Mouse (Mus musculus): ENCODE measurements around the gene Fgb.

The Fgb gene

GRCm38 (mm10) chr3:83049680-83050079 is at the start of gene Fgb:
Gene Fgb (minus strand): TSS chr3:83049863.
- DNase-seq (ENCODE audit: low spot score in 2 of 2): no peak

GRCm38 (mm10) chr3:83099139-83099538 is 49.5 kb upstream of the Fgb start:
- no peak for DNase-seq (ENCODE audit: low spot score in 2 of 2)

DNA sequence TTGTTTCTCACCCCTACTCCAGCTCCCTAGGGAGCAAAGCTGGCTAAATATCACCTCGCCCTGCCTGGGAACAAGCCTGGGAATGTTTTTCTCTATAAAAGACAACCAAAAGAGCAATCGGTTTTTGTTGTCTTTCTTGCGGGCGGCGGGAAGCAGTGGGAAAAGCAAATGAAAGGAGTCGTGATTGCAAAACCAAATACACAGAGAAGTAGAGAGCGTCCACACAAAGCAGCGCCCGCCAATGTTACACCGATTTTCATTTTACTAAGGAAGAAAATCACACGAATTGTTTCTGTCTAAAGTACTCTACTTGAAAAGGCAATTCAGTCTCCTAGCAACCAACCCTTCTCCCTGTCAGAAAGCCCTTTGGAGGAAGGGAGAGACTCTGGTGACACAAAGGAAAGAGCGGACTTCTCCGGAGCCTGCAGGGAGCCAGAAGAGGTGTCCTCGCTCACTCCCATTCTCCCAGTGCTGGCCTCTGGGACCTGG is 48.9 kb upstream of the Fgb start:
- no peak for DNase-seq (ENCODE audit: low spot score in 2 of 2)

DNA sequence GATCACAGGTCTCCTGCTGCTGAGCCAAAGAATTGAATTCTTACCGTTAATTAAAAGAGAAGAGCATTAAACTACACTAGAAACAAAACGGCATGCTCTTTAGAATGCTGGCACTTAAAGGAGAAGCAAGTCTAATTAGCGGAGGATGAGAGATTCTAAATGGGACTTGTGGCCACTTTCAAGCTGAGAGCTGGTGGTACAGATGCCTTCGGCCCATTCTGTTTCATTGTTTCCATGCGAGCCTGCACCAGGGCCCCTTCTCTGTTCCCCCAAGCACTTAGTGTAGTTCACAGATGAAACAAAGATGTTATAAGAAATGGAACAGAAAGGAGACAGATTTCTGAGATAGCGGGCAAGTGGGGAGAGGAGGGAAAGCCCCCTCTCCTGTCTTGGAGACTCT is 47.9 kb upstream of the Fgb start:
- DNase-seq (ENCODE audit: low spot score in 2 of 2): no peak

- peak; percentile 34 to 64 for DNase-seq (ENCODE audit: low spot score in 2 of 2)
Measured at GRCm38 (mm10) chr3:83080567-83081055, 30.9 kb upstream of the Fgb start.

GRCm38 (mm10) chr3:83076563-83076962 is 26.9 kb upstream of the Fgb start:
- peak in 1 of 2 experiments; percentile 40 for DNase-seq (ENCODE audit: low spot score in 2 of 2)

GRCm38 (mm10) chr3:83070231-83070630 is 20.6 kb upstream of the Fgb start:
- DNase-seq (ENCODE audit: low spot score in 2 of 2): no peak

GRCm38 (mm10) chr3:83068869-83069268 is 19.2 kb upstream of the Fgb start:
- no peak for DNase-seq (ENCODE audit: low spot score in 2 of 2)

DNA sequence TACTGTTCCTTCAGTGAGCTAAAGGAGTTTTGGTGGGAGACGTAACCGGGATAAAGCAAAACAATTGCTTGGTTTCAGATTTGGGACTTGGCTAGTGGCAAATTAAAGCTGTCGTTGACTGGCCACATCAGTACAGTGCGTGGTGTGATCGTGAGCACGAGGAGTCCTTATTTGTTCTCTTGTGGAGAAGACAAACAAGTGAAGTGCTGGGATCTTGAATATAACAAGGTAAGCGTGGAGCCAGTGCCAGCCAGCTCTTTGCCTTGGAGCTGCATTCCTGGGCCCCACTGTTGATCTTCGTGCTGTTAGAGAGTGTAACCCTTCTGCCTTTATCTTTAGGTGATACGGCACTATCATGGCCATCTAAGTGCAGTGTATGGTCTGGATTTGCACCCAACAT is 18.3 kb upstream of the Fgb start:
- no peak for DNase-seq (ENCODE audit: low spot score in 2 of 2)

DNA sequence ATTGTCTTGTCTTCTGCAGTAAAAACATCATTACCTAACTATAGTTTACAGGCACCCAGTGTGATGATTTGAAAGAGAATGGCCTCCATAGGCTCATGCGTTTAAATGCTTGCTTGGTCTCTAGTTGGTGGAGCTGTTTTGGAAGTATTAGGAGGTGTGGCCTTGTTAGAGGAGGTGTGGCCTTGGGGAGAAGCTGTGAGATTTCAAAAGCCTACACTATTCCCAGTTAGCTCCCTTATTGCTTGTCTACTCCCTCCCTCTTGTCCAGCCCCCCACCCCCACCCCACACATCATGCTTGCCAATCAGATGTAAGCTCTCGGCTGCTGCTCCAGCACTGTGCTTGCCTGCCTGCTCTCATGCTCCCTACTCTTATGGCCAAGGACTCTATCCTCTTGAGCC is 7.4 kb upstream of the Fgb start:
- no peak for DNase-seq (ENCODE audit: low spot score in 2 of 2)

DNA sequence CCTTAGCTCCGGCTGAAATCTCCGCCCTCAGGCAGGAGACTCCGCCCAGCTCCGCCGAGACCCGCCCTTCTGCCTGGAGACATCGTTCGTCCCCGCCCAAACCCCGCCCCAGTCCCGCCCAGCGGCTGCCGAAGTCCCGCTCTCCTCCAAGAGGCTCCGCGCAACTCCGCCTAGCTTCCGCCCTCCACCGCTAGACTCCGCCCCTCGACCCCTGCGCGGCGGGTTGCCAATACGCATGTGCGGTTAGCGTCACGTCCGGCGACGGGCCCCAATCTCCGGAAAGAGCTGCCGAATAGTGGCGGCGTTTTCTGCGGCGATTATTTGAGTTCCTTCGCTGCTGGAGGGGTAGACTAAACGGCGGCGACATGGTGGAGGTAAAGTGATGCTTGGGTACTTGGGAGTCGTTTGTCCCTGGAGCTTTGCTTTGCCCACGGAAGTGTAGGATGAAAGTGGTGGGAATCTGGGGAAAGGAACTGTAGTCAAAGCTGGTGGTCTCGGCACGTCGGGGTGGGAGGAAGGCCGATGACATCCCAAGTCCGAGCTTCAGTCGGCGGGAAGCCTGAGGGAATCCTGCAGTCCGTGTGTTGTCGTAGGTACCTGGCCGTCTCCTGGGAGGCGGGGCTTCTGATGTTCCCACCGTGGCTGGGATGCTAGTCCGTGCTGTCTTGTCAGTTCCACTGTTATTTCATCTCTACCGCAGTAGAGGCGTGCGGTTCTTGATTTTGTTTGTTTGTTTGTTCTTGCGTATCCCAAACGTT is 5.8 kb upstream of the Fgb start, which contains the start of gene Plrg1:
TSS of gene Plrg1 (plus strand) at position 242 of the 758 bp plus-strand sequence.
- peak; percentile 98 to 99 for DNase-seq (ENCODE audit: low spot score in 2 of 2)

- no peak for DNase-seq (ENCODE audit: low spot score in 2 of 2)
Measured at GRCm38 (mm10) chr3:83054759-83055158, 5.1 kb upstream of the Fgb start.

DNA sequence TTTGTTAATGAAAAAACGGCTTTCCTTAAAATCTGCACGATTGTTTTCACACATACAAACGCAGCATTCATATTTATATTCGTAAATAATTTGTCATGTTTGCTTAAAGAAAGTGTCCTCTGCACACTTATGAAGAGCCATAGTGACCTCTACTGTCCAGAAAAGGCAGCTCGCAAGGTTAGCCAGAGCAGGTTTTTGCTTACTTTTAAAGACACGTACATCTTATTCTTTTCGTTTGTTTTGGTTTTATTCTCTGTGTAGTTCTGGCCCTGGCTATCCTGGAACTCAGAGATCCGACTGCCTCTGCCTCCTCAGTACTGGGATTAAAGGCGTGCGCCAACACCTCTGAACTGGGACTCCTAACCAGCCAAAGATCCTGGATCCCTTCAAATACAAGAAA is 4.1 kb upstream of the Fgb start:
- peak in 1 of 2 experiments; percentile 24 for DNase-seq (ENCODE audit: low spot score in 2 of 2)

- DNase-seq (ENCODE audit: low spot score in 2 of 2): no peak
Measured at GRCm38 (mm10) chr3:83053126-83053525, 3.5 kb upstream of the Fgb start.

GRCm38 (mm10) chr3:83052102-83052501 is 2.4 kb upstream of the Fgb start:
- DNase-seq (ENCODE audit: low spot score in 2 of 2): no peak

- no peak for DNase-seq (ENCODE audit: low spot score in 2 of 2)
Measured at GRCm38 (mm10) chr3:83050661-83051060, 998 bp upstream of the Fgb start.

DNA sequence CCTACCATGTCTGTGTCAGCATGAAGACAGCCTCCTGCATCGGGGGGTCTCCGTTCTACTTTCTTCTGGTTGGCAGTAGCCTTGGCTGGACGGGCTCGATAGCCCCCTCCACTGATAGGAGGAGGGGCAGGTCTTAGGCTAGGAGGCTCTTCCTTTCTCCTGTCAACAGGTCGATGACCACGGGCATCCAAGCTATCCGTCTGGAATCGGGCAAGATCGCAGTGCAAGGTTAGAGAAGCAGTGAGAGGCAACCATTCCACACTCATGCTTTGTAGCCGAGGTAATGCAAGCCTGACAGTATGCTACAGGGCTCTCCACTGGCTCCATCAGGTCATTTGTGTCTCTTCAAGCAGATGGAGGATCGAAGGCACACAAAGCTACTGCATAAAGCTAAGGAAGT is 3.0 kb downstream of the Fgb start:
- no peak for DNase-seq (ENCODE audit: low spot score in 2 of 2)

DNA sequence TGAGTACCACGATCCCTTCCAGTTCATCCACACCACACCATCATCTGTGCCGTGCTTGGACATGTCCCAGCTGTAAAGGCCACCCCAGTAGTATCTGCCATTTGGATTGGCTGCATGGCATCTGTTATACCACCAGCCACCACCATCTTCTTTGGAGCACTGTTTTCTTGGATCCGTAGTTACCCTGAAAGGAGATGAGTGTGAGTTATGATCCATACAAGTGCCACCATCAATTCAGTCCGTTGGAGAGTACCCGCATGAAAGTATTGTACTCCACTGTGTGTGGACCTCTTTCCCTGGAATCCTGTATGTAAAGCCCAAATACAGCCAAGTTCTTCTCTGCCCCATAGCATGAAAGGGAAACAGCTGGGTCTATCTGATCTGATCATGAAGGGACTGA is 7.2 kb downstream of the Fgb start:
- no peak for DNase-seq (ENCODE audit: low spot score in 2 of 2)

DNA sequence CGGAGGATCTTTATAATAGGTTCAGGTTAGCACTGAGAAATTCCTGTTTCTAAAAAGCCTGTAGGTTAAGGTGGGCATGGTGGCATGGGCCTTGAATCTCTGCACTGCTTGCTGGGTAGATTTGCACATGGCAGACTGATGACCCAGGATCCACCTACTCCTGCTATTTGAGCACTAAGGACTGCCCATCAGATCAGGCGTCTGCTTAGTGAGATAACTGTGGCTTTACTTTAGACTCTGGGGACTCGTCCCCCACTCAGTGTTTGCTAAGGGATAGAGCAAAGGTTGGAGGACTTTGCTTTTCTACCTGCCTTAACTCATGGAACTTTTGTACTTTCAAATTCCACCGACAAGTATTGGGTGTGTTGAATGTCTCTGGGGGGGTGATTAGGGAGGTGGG is 10.0 kb downstream of the Fgb start:
- DNase-seq (ENCODE audit: low spot score in 2 of 2): no peak

- DNase-seq (ENCODE audit: low spot score in 2 of 2): no peak
Measured at GRCm38 (mm10) chr3:83038865-83039264, 10.8 kb downstream of the Fgb start.

- no peak for DNase-seq (ENCODE audit: low spot score in 2 of 2)
Measured at GRCm38 (mm10) chr3:83033801-83034200, 15.9 kb downstream of the Fgb start.

DNA sequence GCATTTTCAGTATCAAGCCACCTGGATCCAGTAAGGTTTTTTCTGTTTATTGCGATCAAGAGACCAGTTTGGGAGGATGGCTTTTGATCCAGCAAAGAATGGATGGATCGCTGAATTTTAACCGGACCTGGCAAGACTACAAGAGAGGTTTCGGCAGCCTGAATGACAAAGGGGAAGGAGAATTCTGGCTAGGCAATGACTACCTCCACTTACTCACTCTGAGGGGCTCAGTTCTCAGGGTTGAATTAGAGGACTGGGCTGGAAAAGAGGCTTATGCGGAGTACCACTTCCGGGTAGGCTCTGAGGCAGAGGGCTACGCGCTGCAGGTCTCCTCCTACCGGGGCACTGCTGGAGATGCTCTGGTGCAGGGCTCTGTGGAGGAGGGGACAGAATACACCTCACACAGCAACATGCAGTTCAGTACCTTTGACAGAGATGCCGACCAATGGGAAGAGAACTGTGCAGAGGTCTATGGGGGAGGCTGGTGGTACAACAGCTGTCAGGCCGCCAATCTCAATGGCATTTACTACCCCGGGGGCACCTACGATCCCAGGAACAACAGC is 16.8 kb downstream of the Fgb start:
- no peak for DNase-seq (ENCODE audit: low spot score in 2 of 2)

DNA sequence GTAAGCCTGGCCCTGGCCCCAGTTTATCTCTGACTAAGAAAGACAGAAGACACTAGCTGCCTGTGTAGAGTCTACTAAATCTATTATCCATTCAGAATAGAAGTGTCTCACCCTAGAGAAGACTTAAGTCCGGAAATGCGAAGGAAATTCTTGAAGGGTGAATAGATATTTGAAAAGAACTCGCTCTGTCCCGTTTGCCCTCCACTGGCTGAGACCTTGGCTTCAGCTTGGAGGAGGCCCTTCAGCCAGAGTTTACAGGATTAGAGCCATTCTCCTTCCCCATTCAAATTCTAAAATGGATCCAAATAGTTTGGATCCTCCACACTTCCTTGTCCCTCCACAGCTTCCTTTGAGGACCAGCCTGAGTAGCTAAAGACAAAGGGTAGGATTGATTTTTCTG is 19.3 kb downstream of the Fgb start:
- no peak for DNase-seq (ENCODE audit: low spot score in 2 of 2)
